Mouse (Mus musculus): ENCODE results near the gene Erich6b. TPM values are rescaled to one million over a fixed set of nuclear protein-coding genes. Genes with fewer than 3 reads are reported as not detected.

Erich6b gene
- polyA plus RNA-seq (2012; rRNA removed) (not detected in 2 replicates), polyA plus RNA-seq (2014; fragmentation: Nextera tagmentation; extraction: Ambion mirVana) (not detected in 2 replicates)

GRCm38 (mm10) chr14:75642080-75642479 lies at the start of gene Erich6b:
TSS of gene Erich6b (plus strand) at chr14:75642259.
- ATAC-seq (ENCODE audit: low FRiP score, low read depth) (no peak), DNase-seq (ENCODE audit: low spot score) (no peak)
- H3K4me3 ChIP-seq (replicated peaks; ENCODE audit: low read length) = no peak within 1 kb of the TSS
- H3K9me3 ChIP-seq (ENCODE audit: control insufficient read depth, low read length) = no peaks in the 10 kb centered on the region
- WGBS = 82% methylated on average over 8 of the region's 8 CpGs
- no peaks in the 10 kb centered on the region for H3K36me3 ChIP-seq (ENCODE audit: control insufficient read depth, insufficient read depth, low read length)
- H3K27me3 ChIP-seq (ENCODE audit: control insufficient read depth, insufficient read depth, low read length) = no peaks in the 10 kb centered on the region
- no peak within 1 kb of the TSS for H3K4me2 ChIP-seq (replicated peaks; ENCODE audit: low read depth, low read length, severe bottlenecking)
- no peak for TF ChIP-seq POLR2A (IDR thresholded peaks at IDR 0.05; ENCODE audit: borderline replicate concordance, extremely low read depth, insufficient read depth, insufficient read length)
- H3K27ac ChIP-seq (replicated peaks; ENCODE audit: low read depth, low read length) = no peak within 1 kb of the TSS
- H3K9ac ChIP-seq (ENCODE audit: low read depth, low read length, severe bottlenecking) = no peak within 1 kb of the TSS
- peaks cover 4% of the 10 kb centered on the region for H3K4me1 ChIP-seq (ENCODE audit: control insufficient read depth, insufficient read depth, low read length)

GRCm38 (mm10) chr14:75592978-75593377 lies 49.1 kb upstream of the Erich6b start, which contains the start of gene Spert:
TSS of gene Spert (minus strand) at chr14:75593116.
- no peak within 1 kb of the TSS for H3K27ac ChIP-seq (replicated peaks; ENCODE audit: low read depth, low read length)
- DNase-seq (ENCODE audit: low spot score) (no peak), ATAC-seq (ENCODE audit: low FRiP score, low read depth) (no peak)
- no peaks in the 10 kb centered on the region for H3K36me3 ChIP-seq (ENCODE audit: control insufficient read depth, insufficient read depth, low read length)
- 58% methylated on average over 3 of the region's 3 CpGs for WGBS
- H3K4me2 ChIP-seq (replicated peaks; ENCODE audit: low read depth, low read length, severe bottlenecking) = no peak within 1 kb of the TSS
- H3K27me3 ChIP-seq (ENCODE audit: control insufficient read depth, insufficient read depth, low read length) = no peaks in the 10 kb centered on the region
- no peaks in the 10 kb centered on the region for H3K4me1 ChIP-seq (ENCODE audit: control insufficient read depth, insufficient read depth, low read length)
- H3K4me3 ChIP-seq (replicated peaks; ENCODE audit: low read length) = no peak within 1 kb of the TSS
- no peaks in the 10 kb centered on the region for H3K9me3 ChIP-seq (ENCODE audit: control insufficient read depth, low read length)
- no peak within 1 kb of the TSS for H3K9ac ChIP-seq (ENCODE audit: low read depth, low read length, severe bottlenecking)
- no peak for TF ChIP-seq POLR2A (IDR thresholded peaks at IDR 0.05; ENCODE audit: borderline replicate concordance, extremely low read depth, insufficient read depth, insufficient read length)

- no peak overlapping the region for H3K27ac ChIP-seq (replicated peaks; ENCODE audit: low read depth, low read length)
- no peak for DNase-seq (ENCODE audit: low spot score)
- H3K4me3 ChIP-seq (replicated peaks; ENCODE audit: low read length) = no peak overlapping the region
- H3K4me2 ChIP-seq (replicated peaks; ENCODE audit: low read depth, low read length, severe bottlenecking) = no peak overlapping the region
- no peaks in the 10 kb centered on the region; the same call in 1 of the 2 replicates for H3K4me1 ChIP-seq (ENCODE audit: control insufficient read depth, insufficient read depth, low read length)
- H3K27me3 ChIP-seq (ENCODE audit: control insufficient read depth, insufficient read depth, low read length) = no peaks in the 10 kb centered on the region
- H3K9me3 ChIP-seq (ENCODE audit: control insufficient read depth, low read length) = no peaks in the 10 kb centered on the region
- no peaks in the 10 kb centered on the region for H3K36me3 ChIP-seq (ENCODE audit: control insufficient read depth, insufficient read depth, low read length)
- H3K9ac ChIP-seq (ENCODE audit: low read depth, low read length, severe bottlenecking) = no peak overlapping the region
- ATAC-seq (ENCODE audit: low FRiP score, low read depth) = no peak
- TF ChIP-seq POLR2A (IDR thresholded peaks at IDR 0.05; ENCODE audit: borderline replicate concordance, extremely low read depth, insufficient read depth, insufficient read length) = no peak
- WGBS = 80% methylated on average over 2 of the region's 2 CpGs
Observed at GRCm38 (mm10) chr14:75609176-75609575, 32.9 kb upstream of the Erich6b start.

GRCm38 (mm10) chr14:75616375-75616774 lies 25.7 kb upstream of the Erich6b start:
- no peaks in the 10 kb centered on the region for H3K4me1 ChIP-seq (ENCODE audit: control insufficient read depth, insufficient read depth, low read length)
- no peak for TF ChIP-seq POLR2A (IDR thresholded peaks at IDR 0.05; ENCODE audit: borderline replicate concordance, extremely low read depth, insufficient read depth, insufficient read length)
- H3K4me2 ChIP-seq (replicated peaks; ENCODE audit: low read depth, low read length, severe bottlenecking) = no peak overlapping the region
- H3K9me3 ChIP-seq (ENCODE audit: control insufficient read depth, low read length) = no peaks in the 10 kb centered on the region
- DNase-seq (ENCODE audit: low spot score) = no peak
- no peaks in the 10 kb centered on the region for H3K27me3 ChIP-seq (ENCODE audit: control insufficient read depth, insufficient read depth, low read length)
- WGBS = 67% methylated on average over 6 of the region's 6 CpGs
- no peak overlapping the region for H3K27ac ChIP-seq (replicated peaks; ENCODE audit: low read depth, low read length)
- no peaks in the 10 kb centered on the region for H3K36me3 ChIP-seq (ENCODE audit: control insufficient read depth, insufficient read depth, low read length)
- no peak for ATAC-seq (ENCODE audit: low FRiP score, low read depth)
- no peak overlapping the region for H3K4me3 ChIP-seq (replicated peaks; ENCODE audit: low read length)
- no peak overlapping the region for H3K9ac ChIP-seq (ENCODE audit: low read depth, low read length, severe bottlenecking)

GRCm38 (mm10) chr14:75622984-75623383 lies 19.1 kb upstream of the Erich6b start:
- H3K9ac ChIP-seq (ENCODE audit: low read depth, low read length, severe bottlenecking) = no peak overlapping the region
- DNase-seq (ENCODE audit: low spot score) (no peak), ATAC-seq (ENCODE audit: low FRiP score, low read depth) (no peak)
- no peaks in the 10 kb centered on the region for H3K27me3 ChIP-seq (ENCODE audit: control insufficient read depth, insufficient read depth, low read length)
- H3K4me3 ChIP-seq (replicated peaks; ENCODE audit: low read length) = no peak overlapping the region
- no peaks in the 10 kb centered on the region for H3K9me3 ChIP-seq (ENCODE audit: control insufficient read depth, low read length)
- TF ChIP-seq POLR2A (IDR thresholded peaks at IDR 0.05; ENCODE audit: borderline replicate concordance, extremely low read depth, insufficient read depth, insufficient read length) = no peak
- H3K4me2 ChIP-seq (replicated peaks; ENCODE audit: low read depth, low read length, severe bottlenecking) = no peak overlapping the region
- no peaks in the 10 kb centered on the region for H3K4me1 ChIP-seq (ENCODE audit: control insufficient read depth, insufficient read depth, low read length)
- WGBS = 59% methylated on average over 7 of the region's 7 CpGs
- H3K27ac ChIP-seq (replicated peaks; ENCODE audit: low read depth, low read length) = no peak overlapping the region
- no peaks in the 10 kb centered on the region for H3K36me3 ChIP-seq (ENCODE audit: control insufficient read depth, insufficient read depth, low read length)

- DNase-seq (ENCODE audit: low spot score) (no peak), ATAC-seq (ENCODE audit: low FRiP score, low read depth) (no peak)
- H3K4me2 ChIP-seq (replicated peaks; ENCODE audit: low read depth, low read length, severe bottlenecking) = no peak overlapping the region
- no peak overlapping the region for H3K9ac ChIP-seq (ENCODE audit: low read depth, low read length, severe bottlenecking)
- no peak overlapping the region for H3K27ac ChIP-seq (replicated peaks; ENCODE audit: low read depth, low read length)
- no peak for TF ChIP-seq POLR2A (IDR thresholded peaks at IDR 0.05; ENCODE audit: borderline replicate concordance, extremely low read depth, insufficient read depth, insufficient read length)
- H3K9me3 ChIP-seq (ENCODE audit: control insufficient read depth, low read length) = no peaks in the 10 kb centered on the region
- H3K4me1 ChIP-seq (ENCODE audit: control insufficient read depth, insufficient read depth, low read length) = no peaks in the 10 kb centered on the region
- H3K27me3 ChIP-seq (ENCODE audit: control insufficient read depth, insufficient read depth, low read length) = no peaks in the 10 kb centered on the region
- H3K4me3 ChIP-seq (replicated peaks; ENCODE audit: low read length) = no peak overlapping the region
- 95% methylated on average over 8 of the region's 8 CpGs for WGBS
- no peaks in the 10 kb centered on the region for H3K36me3 ChIP-seq (ENCODE audit: control insufficient read depth, insufficient read depth, low read length)
Observed at GRCm38 (mm10) chr14:75628870-75629269, 13.2 kb upstream of the Erich6b start.
